Mouse (Mus musculus): ENCODE results near the gene Shc1. TPM values are rescaled to one million over a fixed set of nuclear protein-coding genes. Genes with fewer than 3 reads are reported as not detected.

Gene Shc1
- 34.4 and 35.9 TPM in 2 replicates for polyA plus RNA-seq (2012; rRNA removed)

GRCm38 (mm10) chr3:89418170-89418860 is at the start of gene Shc1, which contains the start of gene Cks1b:
TSS of gene Shc1 (plus strand) at chr3:89418443.
TSS of gene Cks1b (minus strand) at chr3:89418383.

GRCm38 (mm10) chr3:89394006-89394893 is 24.0 kb upstream of the Shc1 start, which contains the start of gene Zbtb7b:
TSS of gene Zbtb7b (minus strand) at chr3:89394776.

GRCm38 (mm10) chr3:89402693-89403092 is 15.6 kb upstream of the Shc1 start, which contains the start of gene Lenep:
TSS of gene Lenep (minus strand) at chr3:89402793.

GRCm38 (mm10) chr3:89411490-89412393 is 6.5 kb upstream of the Shc1 start, which contains the start of gene Flad1:
TSS of gene Flad1 (minus strand) at chr3:89411870.

GRCm38 (mm10) chr3:89430171-89431159 is 12.2 kb downstream of the Shc1 start, which contains the start of gene Pygo2:
TSS of gene Pygo2 (plus strand) at chr3:89430214.

GRCm38 (mm10) chr3:89436176-89437113 is 18.2 kb downstream of the Shc1 start, which contains the start of gene Pbxip1:
TSS of gene Pbxip1 (plus strand) at chr3:89436706.

GRCm38 (mm10) chr3:89454401-89455177 is 36.3 kb downstream of the Shc1 start, which contains the start of gene Pmvk:
TSS of gene Pmvk (plus strand) at chr3:89454541.

Other genes with a start within 250 kb of the Shc1 start
- 35.6 and 37.9 TPM in 2 replicates for gene Scamp3, start 241.0 kb upstream of the Shc1 start, polyA plus RNA-seq (2012; rRNA removed)
- gene Fam189b, start 235.3 kb upstream of the Shc1 start, polyA plus RNA-seq (2012; rRNA removed), result 3.0 and 3.4 TPM in 2 replicates
- 23.4 and 23.5 TPM in 2 replicates for gene Gba, start 215.5 kb upstream of the Shc1 start, polyA plus RNA-seq (2012; rRNA removed)
- 2.4 and 2.5 TPM in 2 replicates for gene Thbs3, start 203.3 kb upstream of the Shc1 start, polyA plus RNA-seq (2012; rRNA removed)
- 70.3 and 70.9 TPM in 2 replicates for gene Mtx1, start 191.4 kb upstream of the Shc1 start, polyA plus RNA-seq (2012; rRNA removed)
- gene Muc1, start 189.4 kb upstream of the Shc1 start, polyA plus RNA-seq (2012; rRNA removed), result 0.36 and 0.37 TPM in 2 replicates
- 44.5 and 46.2 TPM in 2 replicates for gene Krtcap2, start 172.5 kb upstream of the Shc1 start, polyA plus RNA-seq (2012; rRNA removed)
- gene Trim46, start 172.1 kb upstream of the Shc1 start, polyA plus RNA-seq (2012; rRNA removed), result 0.49 and 0.55 TPM in 2 replicates
- gene Dpm3, start 159.1 kb upstream of the Shc1 start, polyA plus RNA-seq (2012; rRNA removed), result 129 and 153 TPM in 2 replicates
- 25.2 and 26.5 TPM in 2 replicates for gene Slc50a1, start 147.9 kb upstream of the Shc1 start, polyA plus RNA-seq (2012; rRNA removed)
- 25.1 and 26.2 TPM in 2 replicates for gene Efna1, start 137.3 kb upstream of the Shc1 start, polyA plus RNA-seq (2012; rRNA removed)
- gene Efna3, start 95.5 kb upstream of the Shc1 start, polyA plus RNA-seq (2012; rRNA removed), result 0.40 and 0.77 TPM in 2 replicates
- 0.73 and 1.3 TPM in 2 replicates for gene Efna4, start 80.4 kb upstream of the Shc1 start, polyA plus RNA-seq (2012; rRNA removed)
- gene Adam15, start 68.4 kb upstream of the Shc1 start, polyA plus RNA-seq (2012; rRNA removed), result 8.5 and 9.7 TPM in 2 replicates
- 0.02 and 0.05 TPM in 2 replicates for gene Dcst2, start 56.5 kb upstream of the Shc1 start, polyA plus RNA-seq (2012; rRNA removed)
- 0.10 and 0.13 TPM in 2 replicates for gene Dcst1, start 53.2 kb upstream of the Shc1 start, polyA plus RNA-seq (2012; rRNA removed)
- gene Zbtb7b, start 23.7 kb upstream of the Shc1 start, polyA plus RNA-seq (2012; rRNA removed), result 16.5 and 20.0 TPM in 2 replicates
- gene Lenep, start 15.7 kb upstream of the Shc1 start, polyA plus RNA-seq (2012; rRNA removed), result 0.32 and 0.68 TPM in 2 replicates
- 16.3 TPM in 2 replicates for gene Flad1, start 6.6 kb upstream of the Shc1 start, polyA plus RNA-seq (2012; rRNA removed)
- 76.7 and 83.7 TPM in 2 replicates for gene Cks1b, start 60 bp upstream of the Shc1 start, polyA plus RNA-seq (2012; rRNA removed)
- gene Pygo2, start 11.8 kb downstream of the Shc1 start, polyA plus RNA-seq (2012; rRNA removed), result 14.6 and 14.8 TPM in 2 replicates
- 6.9 and 8.0 TPM in 2 replicates for gene Pbxip1, start 18.3 kb downstream of the Shc1 start, polyA plus RNA-seq (2012; rRNA removed)
- 51.8 and 73.8 TPM in 2 replicates for gene Pmvk, start 36.1 kb downstream of the Shc1 start, polyA plus RNA-seq (2012; rRNA removed)
- gene Kcnn3, start 101.7 kb downstream of the Shc1 start, polyA plus RNA-seq (2012; rRNA removed), result 0.06 and 0.07 TPM in 2 replicates

All from liver, embryonic 18 days (tissue).